Mouse (Mus musculus): ENCODE data around the gene Ddx20.

- TF ChIP-seq CTCF (IDR thresholded peaks at IDR 0.05; ENCODE audit: borderline replicate concordance, extremely low read depth, insufficient read depth, insufficient read length) = no peak
- TF ChIP-seq POLR2A (IDR thresholded peaks at IDR 0.05; ENCODE audit: borderline replicate concordance, extremely low read depth, insufficient read depth, insufficient read length, poor library complexity, severe bottlenecking) = no peak
Measured at GRCm38 (mm10) chr3:105722510-105722909, 35.1 kb upstream of the Ddx20 start.
